Mouse (Mus musculus) embryonic facial prominence, embryonic 15.5 days (tissue): ENCODE measurements at regions not wholly inside any gene's neighbourhood (a gene's known extent, or its start where the extent isn't known, plus 50 kb on each side); places are given as distances from the start of the nearest gene placed in this dataset.

Experiments used
- ATAC-seq: fragments of 200-750 bp; cut with Nextera tagmentation; 2 replicates; pipeline ENCODE4 v1.8.0; 2017; ENCODE audit warnings: low read depth, moderate TSS enrichment; ENCODE audit not compliant: insufficient number of reproducible peaks, low FRiP score, low TSS enrichment
- H3K27ac ChIP-seq: fragments of 300-500 bp; sonication (generic); replicated peaks from 2 replicates; pipeline ENCODE4 v1.5.1; 2015; ENCODE audit warnings: mild to moderate bottlenecking, inconsistent platforms
- H3K27me3 ChIP-seq: fragments of 300-500 bp; sonication (generic); 2 replicates; pipeline ENCODE4 v1.6.1; 2015; ENCODE audit warnings: inconsistent platforms
- H3K36me3 ChIP-seq: fragments of 300-500 bp; sonication (generic); 2 replicates; pipeline ENCODE4 v1.6.1; 2015; ENCODE audit warnings: mild to moderate bottlenecking, inconsistent platforms
- H3K4me1 ChIP-seq: fragments of 300-500 bp; sonication (generic); 2 replicates; pipeline ENCODE4 v1.6.1; 2015; ENCODE audit warnings: inconsistent platforms
- H3K4me2 ChIP-seq: fragments of 300-500 bp; sonication (generic); replicated peaks from 2 replicates; pipeline ENCODE4 v1.6.1; 2015; ENCODE audit warnings: mild to moderate bottlenecking, inconsistent platforms
- H3K4me3 ChIP-seq: fragments of 300-500 bp; sonication (generic); replicated peaks from 2 replicates; pipeline ENCODE4 v1.5.1; 2015; ENCODE audit warnings: mild to moderate bottlenecking, inconsistent platforms
- H3K9ac ChIP-seq: fragments of 300-500 bp; sonication (generic); 2 replicates; pipeline ENCODE4 v1.6.1; 2015; ENCODE audit warnings: inconsistent platforms
- H3K9me3 ChIP-seq: fragments of 300-500 bp; sonication (generic); replicated peaks from 2 replicates; pipeline ENCODE4 v1.6.1; 2016; ENCODE audit warnings: inconsistent platforms
- WGBS: fragments of 180-500 bp; shearing (Covaris S2); methylation state at CpG from one replicate; pipeline ENCODE4 v1.1.7; 2015; 5-methylcytosine and 5-hydroxymethylcytosine counted together

GRCm38 (mm10) chr13:111097336-111097735 is 157.5 kb upstream of the Actbl2 start:
- Histone ChIP-seq H3K36me3 (no peaks in the 10 kb centered on the region), H3K9me3 (no peaks in the 10 kb centered on the region), H3K4me1 (no peaks in the 10 kb centered on the region), H3K4me3 (no peak overlapping the region), H3K4me2 (no peak overlapping the region), H3K27ac (no peak overlapping the region), H3K27me3 (no peaks in the 10 kb centered on the region), H3K9ac (no peak overlapping the region)
- WGBS = 75% methylated on average over 4 of the region's 4 CpGs
- ATAC-seq = no peak

GRCm38 (mm10) chr13:111098738-111099137 is 156.1 kb upstream of the Actbl2 start:
- H3K36me3 ChIP-seq = no peaks in the 10 kb centered on the region
- no peaks in the 10 kb centered on the region for H3K27me3 ChIP-seq
- no peak overlapping the region for H3K9ac ChIP-seq
- H3K27ac ChIP-seq = no peak overlapping the region
- no peaks in the 10 kb centered on the region for H3K9me3 ChIP-seq
- H3K4me1 ChIP-seq = no peaks in the 10 kb centered on the region
- H3K4me2 ChIP-seq = no peak overlapping the region
- WGBS = 77% methylated on average over 2 of the region's 2 CpGs
- no peak for ATAC-seq
- H3K4me3 ChIP-seq = no peak overlapping the region

DNA sequence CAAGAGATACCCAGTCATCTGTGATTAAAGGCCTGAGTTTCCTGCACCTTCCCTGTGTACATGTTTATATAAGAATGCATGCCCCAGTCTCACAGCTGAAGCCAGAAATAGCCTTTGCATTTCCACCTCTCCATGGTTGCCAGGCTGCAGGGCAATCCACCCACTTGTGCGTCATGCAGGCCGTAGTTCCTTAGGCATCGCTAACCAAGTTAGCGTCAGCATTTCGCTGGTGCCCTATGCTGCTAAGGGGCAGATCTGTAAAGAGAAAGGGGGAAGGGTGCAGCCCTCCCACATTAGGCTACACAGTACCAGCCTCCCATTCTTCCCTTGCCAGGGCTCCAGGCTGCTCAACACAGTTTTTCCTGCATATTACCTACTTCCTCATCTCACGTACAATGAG is 155.6 kb upstream of the Actbl2 start:
- no peaks in the 10 kb centered on the region for H3K9me3 ChIP-seq
- 71% methylated on average over 6 of the region's 6 CpGs for WGBS
- no peaks in the 10 kb centered on the region for H3K27me3 ChIP-seq
- H3K9ac ChIP-seq = no peak overlapping the region
- no peak overlapping the region for H3K4me2 ChIP-seq
- no peaks in the 10 kb centered on the region for H3K4me1 ChIP-seq
- no peak for ATAC-seq
- H3K4me3 ChIP-seq = no peak overlapping the region
- no peaks in the 10 kb centered on the region for H3K36me3 ChIP-seq
- H3K27ac ChIP-seq = no peak overlapping the region

- H3K9ac ChIP-seq = no peak overlapping the region
- no peaks in the 10 kb centered on the region for H3K36me3 ChIP-seq
- 77% methylated on average over 1 of the region's 1 CpGs for WGBS
- no peaks in the 10 kb centered on the region for H3K27me3 ChIP-seq
- no peak overlapping the region for H3K4me3 ChIP-seq
- ATAC-seq = no peak
- H3K4me1 ChIP-seq = no peaks in the 10 kb centered on the region
- no peaks in the 10 kb centered on the region for H3K9me3 ChIP-seq
- no peak overlapping the region for H3K27ac ChIP-seq
- no peak overlapping the region for H3K4me2 ChIP-seq
Measured at GRCm38 (mm10) chr13:111100448-111100847, 154.4 kb upstream of the Actbl2 start.

DNA sequence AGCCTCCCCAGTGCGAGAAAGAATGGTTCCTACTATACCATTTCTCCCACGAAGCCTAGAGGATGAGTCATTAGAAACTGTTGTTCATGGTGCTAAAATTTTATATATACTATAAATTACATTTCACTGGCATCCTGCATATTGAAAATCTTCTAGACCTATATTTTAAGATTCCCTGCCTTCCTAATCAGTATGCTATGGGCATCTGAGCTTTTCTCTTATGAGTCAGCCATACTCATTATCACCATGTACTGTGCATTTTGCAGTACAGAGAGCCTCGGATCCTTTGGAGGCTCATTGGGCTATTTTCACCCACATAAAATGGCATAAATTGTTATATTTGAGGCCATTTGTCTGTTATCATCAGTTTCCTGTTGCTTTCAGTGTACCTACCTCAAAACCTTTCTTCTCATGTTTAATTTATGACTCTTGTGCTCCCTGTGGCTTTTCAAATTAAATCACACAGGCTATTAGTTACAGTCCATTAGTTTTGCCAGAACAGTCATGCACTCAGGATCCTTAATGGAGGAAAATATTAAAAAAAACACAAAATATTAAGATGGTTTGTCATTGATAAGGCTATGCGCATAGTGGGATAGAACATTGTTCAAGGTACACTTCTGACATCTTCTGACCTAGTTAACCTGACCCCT is 150.1 kb upstream of the Actbl2 start:
- 83% methylated on average over 4 of the region's 4 CpGs for WGBS
- no peaks in the 10 kb centered on the region for H3K36me3 ChIP-seq
- no peak overlapping the region for H3K27ac ChIP-seq
- no peaks in the 10 kb centered on the region for H3K4me1 ChIP-seq
- H3K27me3 ChIP-seq = no peaks in the 10 kb centered on the region
- H3K4me3 ChIP-seq = no peak overlapping the region
- no peak overlapping the region for H3K4me2 ChIP-seq
- ATAC-seq = no peak
- no peak overlapping the region for H3K9ac ChIP-seq
- no peaks in the 10 kb centered on the region for H3K9me3 ChIP-seq

- Histone ChIP-seq H3K4me3 (no peak overlapping the region), H3K4me2 (no peak overlapping the region), H3K36me3 (no peaks in the 10 kb centered on the region), H3K4me1 (no peaks in the 10 kb centered on the region), H3K9ac (no peak overlapping the region), H3K9me3 (no peaks in the 10 kb centered on the region), H3K27me3 (no peaks in the 10 kb centered on the region), H3K27ac (no peak overlapping the region)
- WGBS = 70% methylated on average over 3 of the region's 3 CpGs
- ATAC-seq = no peak
Measured at GRCm38 (mm10) chr13:111131108-111131507, 123.7 kb upstream of the Actbl2 start.

DNA sequence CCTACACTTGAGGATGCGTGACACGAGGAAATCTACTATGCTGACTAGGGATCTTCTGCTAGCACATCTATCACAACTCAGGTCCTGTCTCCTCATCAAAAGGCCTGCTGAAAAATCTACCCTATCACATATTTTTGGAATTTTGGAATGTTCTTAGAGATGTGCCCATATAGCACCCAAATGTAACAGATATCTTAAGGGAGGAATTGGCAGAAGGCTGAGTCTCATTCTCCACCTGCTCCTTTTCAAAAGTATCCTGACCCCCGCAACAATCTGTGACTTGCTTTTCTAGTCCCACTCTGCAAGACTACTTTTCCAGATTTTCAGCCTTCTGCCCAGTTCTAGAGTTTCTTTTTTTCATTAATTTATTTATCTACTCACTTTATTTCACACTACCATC is 118.4 kb upstream of the Actbl2 start:
- 85% methylated on average over 3 of the region's 3 CpGs for WGBS

DNA sequence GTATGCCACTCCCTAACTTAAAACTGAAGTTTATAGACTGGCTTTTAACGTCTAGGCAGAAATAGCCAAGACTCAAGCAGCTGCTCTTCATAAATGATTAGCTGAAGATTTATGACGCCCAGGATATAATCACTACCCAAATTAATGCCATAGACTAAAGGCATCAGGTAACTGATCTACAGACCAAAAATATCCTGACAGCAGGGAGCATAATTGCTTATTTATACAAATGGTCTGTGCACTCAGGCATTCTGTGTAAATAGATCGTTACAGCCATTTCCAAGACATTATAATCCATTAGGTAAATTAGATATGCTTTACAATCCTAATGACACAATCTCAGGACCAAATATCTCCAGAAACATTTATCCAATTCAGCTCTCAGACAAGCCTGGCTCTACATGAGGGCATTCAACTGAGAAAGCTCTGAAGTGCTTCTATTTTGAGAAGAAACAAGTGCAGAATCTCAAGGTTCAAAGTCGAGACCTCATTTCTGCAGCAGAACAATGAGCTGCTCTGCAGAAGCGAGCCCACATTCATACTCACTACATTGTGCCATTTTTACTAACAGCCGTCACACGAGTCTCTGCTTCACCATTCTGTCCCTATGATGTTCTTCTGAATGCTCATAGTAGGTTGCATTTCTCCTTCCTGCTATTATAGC is 111.9 kb upstream of the Actbl2 start:
- Histone ChIP-seq H3K9me3 (no peaks in the 10 kb centered on the region), H3K9ac (no peak overlapping the region), H3K4me1 (no peaks in the 10 kb centered on the region), H3K27ac (no peak overlapping the region), H3K4me2 (no peak overlapping the region), H3K4me3 (no peak overlapping the region), H3K27me3 (no peaks in the 10 kb centered on the region), H3K36me3 (no peaks in the 10 kb centered on the region)
- 69% methylated on average over 7 of the region's 7 CpGs for WGBS
- no peak for ATAC-seq

More for the DNA sequence above, 118.4 kb upstream of the Actbl2 start:
- Histone ChIP-seq H3K27ac (no peak overlapping the region), H3K9me3 (no peaks in the 10 kb centered on the region), H3K27me3 (no peaks in the 10 kb centered on the region), H3K9ac (no peak overlapping the region), H3K4me1 (no peaks in the 10 kb centered on the region), H3K4me2 (no peak overlapping the region), H3K4me3 (no peak overlapping the region), H3K36me3 (no peaks in the 10 kb centered on the region)
- ATAC-seq = no peak

DNA sequence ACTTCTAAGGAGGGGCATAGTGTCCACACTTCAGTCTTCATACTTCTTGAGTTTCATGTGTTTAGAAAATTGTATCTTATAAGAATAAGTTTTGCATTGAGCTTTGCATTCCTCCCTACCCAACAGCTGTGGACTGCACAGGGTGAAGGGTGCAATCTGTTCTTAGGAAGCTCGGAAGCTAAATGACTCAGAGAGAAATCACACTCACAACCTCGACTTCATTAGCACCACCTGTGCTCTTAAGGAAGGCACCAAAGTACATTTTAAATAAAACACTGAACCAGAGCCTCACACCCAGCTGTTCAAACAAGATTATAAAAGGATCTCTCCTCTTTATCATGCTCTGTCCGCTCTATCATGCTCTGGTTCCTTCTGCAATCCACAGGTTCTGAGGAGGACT is 110.1 kb upstream of the Actbl2 start:
- no peak for ATAC-seq
- Histone ChIP-seq H3K27ac (no peak overlapping the region), H3K9me3 (no peaks in the 10 kb centered on the region), H3K36me3 (no peaks in the 10 kb centered on the region), H3K4me3 (no peak overlapping the region), H3K9ac (no peak overlapping the region), H3K4me2 (no peak overlapping the region), H3K27me3 (no peaks in the 10 kb centered on the region), H3K4me1 (no peaks in the 10 kb centered on the region)
- WGBS = 81% methylated on average over 3 of the region's 3 CpGs

DNA sequence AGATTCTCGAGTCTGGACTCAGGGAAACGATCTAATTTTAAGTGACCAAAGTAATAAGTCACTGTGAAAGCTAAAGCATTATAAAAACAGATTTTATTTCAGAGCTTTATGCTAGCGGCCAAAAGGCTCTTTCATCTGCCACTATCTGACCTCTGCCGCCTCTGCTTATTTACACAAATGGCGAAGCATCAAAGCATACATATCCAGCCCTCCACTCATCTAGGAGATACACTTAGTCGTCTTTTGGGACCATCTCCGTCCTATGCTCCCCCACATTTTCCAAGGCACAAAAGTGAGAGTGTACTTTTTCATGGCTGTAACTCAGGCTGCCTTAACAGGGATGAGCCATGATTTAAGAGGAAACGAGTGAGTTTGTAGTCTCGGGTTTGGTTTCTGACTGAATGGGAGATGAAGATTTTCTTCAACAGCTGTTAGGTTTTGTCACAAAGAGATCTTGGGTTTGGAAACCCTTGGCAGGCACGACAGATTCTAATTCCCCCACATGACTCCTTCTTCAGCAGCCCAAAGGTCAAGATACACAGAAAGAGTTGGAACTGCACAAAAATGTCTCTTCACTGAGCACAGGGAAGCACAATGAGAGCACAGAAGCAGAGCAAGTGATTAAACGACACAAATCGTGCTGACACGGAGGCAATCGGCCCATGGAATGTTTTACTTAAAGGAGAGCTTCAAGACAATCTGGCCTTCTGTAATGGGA is 96.7 kb upstream of the Actbl2 start:
- Histone ChIP-seq H3K27ac (no peak overlapping the region), H3K9me3 (no peaks in the 10 kb centered on the region), H3K4me1 (no peaks in the 10 kb centered on the region), H3K4me3 (no peak overlapping the region), H3K27me3 (no peaks in the 10 kb centered on the region), H3K4me2 (no peak overlapping the region), H3K9ac (no peak overlapping the region), H3K36me3 (no peaks in the 10 kb centered on the region)
- WGBS = 61% methylated on average over 14 of the region's 14 CpGs
- ATAC-seq = no peak

- no peaks in the 10 kb centered on the region for H3K4me1 ChIP-seq
- ATAC-seq = no peak
- no peak overlapping the region for H3K4me3 ChIP-seq
- H3K9ac ChIP-seq = no peak overlapping the region
- no peaks in the 10 kb centered on the region for H3K9me3 ChIP-seq
- H3K27me3 ChIP-seq = no peaks in the 10 kb centered on the region
- H3K36me3 ChIP-seq = no peaks in the 10 kb centered on the region
- no peak overlapping the region for H3K27ac ChIP-seq
- no peak overlapping the region for H3K4me2 ChIP-seq
Measured at GRCm38 (mm10) chr13:111159498-111159897, 95.3 kb upstream of the Actbl2 start.
